Mouse (Mus musculus): ENCODE data around the gene Spem2.

The Spem2 gene

GRCm38 (mm10) chr11:69800138-69800391 lies 18.2 kb downstream of the Spem2 start:
- in situ Hi-C loops (cut with MboI; ENCODE audit: low sequenced_read_pairs): no loop called here

- in situ Hi-C loops (cut with MboI; ENCODE audit: low sequenced_read_pairs): no loop called here
These were observed 18.7 kb downstream of the Spem2 start for GRCm38 (mm10) chr11:69799394-69800137.

GRCm38 (mm10) chr11:69797924-69798323 lies 20.3 kb downstream of the Spem2 start:
- in situ Hi-C loops (cut with MboI; ENCODE audit: low sequenced_read_pairs): no loop called here

- in situ Hi-C loops (cut with MboI; ENCODE audit: low sequenced_read_pairs): no loop called here
These were observed 22.3 kb downstream of the Spem2 start for GRCm38 (mm10) chr11:69795983-69796435.

GRCm38 (mm10) chr11:69795168-69795982 lies 22.9 kb downstream of the Spem2 start, which contains the start of gene Chrnb1:
TSS of gene Chrnb1 (minus strand) at chr11:69795943.
- in situ Hi-C loops (cut with MboI; ENCODE audit: low sequenced_read_pairs): no loop called here

GRCm38 (mm10) chr11:69793429-69793828 lies 24.8 kb downstream of the Spem2 start:
- in situ Hi-C loops (cut with MboI; ENCODE audit: low sequenced_read_pairs): no loop called here

GRCm38 (mm10) chr11:69791420-69791819 lies 26.8 kb downstream of the Spem2 start:
- in situ Hi-C loops (cut with MboI; ENCODE audit: low sequenced_read_pairs): no loop called here

GRCm38 (mm10) chr11:69789431-69789830 lies 28.8 kb downstream of the Spem2 start:
- in situ Hi-C loops (cut with MboI; ENCODE audit: low sequenced_read_pairs): no loop called here

- in situ Hi-C loops (cut with MboI; ENCODE audit: low sequenced_read_pairs): no loop called here
These were observed 31.0 kb downstream of the Spem2 start for GRCm38 (mm10) chr11:69787306-69787705.

GRCm38 (mm10) chr11:69784793-69785272 lies 33.4 kb downstream of the Spem2 start:
- in situ Hi-C loops (cut with MboI; ENCODE audit: low sequenced_read_pairs): no loop called here

- in situ Hi-C loops (cut with MboI; ENCODE audit: low sequenced_read_pairs): no loop called here
These were observed 36.4 kb downstream of the Spem2 start for GRCm38 (mm10) chr11:69781828-69782227.

- in situ Hi-C loops (cut with MboI; ENCODE audit: low sequenced_read_pairs): no loop called here
These were observed 39.3 kb downstream of the Spem2 start for GRCm38 (mm10) chr11:69778985-69779384.

GRCm38 (mm10) chr11:69778258-69778982 lies 39.8 kb downstream of the Spem2 start:
- in situ Hi-C loops (cut with MboI; ENCODE audit: low sequenced_read_pairs): no loop called here

- in situ Hi-C loops (cut with MboI; ENCODE audit: low sequenced_read_pairs): no loop called here
These were observed 40.6 kb downstream of the Spem2 start for GRCm38 (mm10) chr11:69777504-69778257.

- in situ Hi-C loops (cut with MboI; ENCODE audit: low sequenced_read_pairs): no loop called here
These were observed 41.8 kb downstream of the Spem2 start for GRCm38 (mm10) chr11:69776488-69776887.

GRCm38 (mm10) chr11:69775716-69776115 lies 42.5 kb downstream of the Spem2 start:
- in situ Hi-C loops (cut with MboI; ENCODE audit: low sequenced_read_pairs): no loop called here

- in situ Hi-C loops (cut with MboI; ENCODE audit: low sequenced_read_pairs): no loop called here
These were observed 43.3 kb downstream of the Spem2 start for GRCm38 (mm10) chr11:69774961-69775360.

GRCm38 (mm10) chr11:69767625-69767909 lies 50.7 kb downstream of the Spem2 start:
- in situ Hi-C loops (cut with MboI; ENCODE audit: low sequenced_read_pairs): no loop called here

- in situ Hi-C loops (cut with MboI; ENCODE audit: low sequenced_read_pairs): no loop called here
These were observed 51.2 kb downstream of the Spem2 start for GRCm38 (mm10) chr11:69766872-69767624.

Data from CH12F3 (cell line).